13 mouse cellular contexts compared by ENCODE assay signal in the genomic region with DNA sequence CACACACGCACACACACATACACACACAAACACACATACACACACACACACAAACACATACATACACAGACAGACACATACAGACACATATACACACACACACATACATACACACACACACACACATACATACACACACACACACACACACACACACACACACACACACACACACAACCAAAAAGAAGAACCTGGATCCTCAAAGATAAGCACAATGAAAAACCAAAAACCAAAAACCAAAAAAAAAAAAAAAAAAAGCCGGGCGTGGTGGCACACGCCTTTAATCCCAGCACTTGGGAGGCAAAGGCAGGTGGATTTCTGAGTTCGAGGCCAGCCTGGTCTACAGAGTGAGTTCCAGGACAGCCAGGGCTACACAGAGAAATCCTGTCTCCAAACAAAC. TPM values are rescaled to one million over a fixed set of nuclear protein-coding genes. Genes with fewer than 3 reads are reported as not detected.
"Had no signal": no experiment of that assay in that cellular context is flagged by ENCODE, and none has a peak within 500 bp of the region (broad histone marks: within the 10 kb centered on the region; RNA-seq: fewer than 3 reads in every experiment).

No protein-coding gene starts in this region.

RNA-seq across cellular contexts. Expression of gene Smco2, which starts 14.5 kb away (rescaled TPM):
- total RNA-seq: neutrophil, adult 5-6 weeks had no signal
- polyA plus RNA-seq: neural tube, embryonic 13.5 days; neural tube, embryonic 14.5 days; neural tube, embryonic 15.5 days; small intestine, adult 2 months; spleen, adult 2 months; stomach, embryonic 14.5 days; stomach, embryonic 15.5 days; stomach, embryonic 16.5 days; stomach, postnatal 0 days; thymus, adult 2 months; thymus, postnatal 0 days; urinary bladder, adult 2 months had no signal
